Mouse (Mus musculus): ENCODE results near the gene Rtn4ip1.
A peak's percentile ranks its signal among the peaks of the same experiment; 100 is the strongest.
"Not testable (repeated sequence)": the region's sequence is repeated elsewhere in the genome, so short reads cannot be mapped to it uniquely, and the experiment has no call there.

Gene Rtn4ip1

GRCm38 (mm10) chr10:43901578-43902194, at the start of gene Rtn4ip1, which contains the start of gene Qrsl1:
Gene Rtn4ip1 (plus strand): TSS chr10:43901807.
Gene Qrsl1 (minus strand): TSS chr10:43901745.
- peak; percentile 100 for DNase-seq

GRCm38 (mm10) chr10:43851898-43852297, 49.7 kb upstream of the Rtn4ip1 start:
- DNase-seq = no peak

- peak; percentile 75 for DNase-seq
Observed at GRCm38 (mm10) chr10:43855916-43856315, 45.7 kb upstream of the Rtn4ip1 start.

- peak; percentile 84 for DNase-seq
Observed at GRCm38 (mm10) chr10:43856351-43856750, 45.3 kb upstream of the Rtn4ip1 start.

- peak; percentile 74 for DNase-seq
Observed at GRCm38 (mm10) chr10:43870752-43871151, 30.9 kb upstream of the Rtn4ip1 start.

GRCm38 (mm10) chr10:43871458-43871857, 30.1 kb upstream of the Rtn4ip1 start:
- no peak for DNase-seq

- no peak for DNase-seq
Observed at GRCm38 (mm10) chr10:43887676-43888075, 13.9 kb upstream of the Rtn4ip1 start.

- peak; percentile 46 for DNase-seq
Observed at GRCm38 (mm10) chr10:43888976-43889375, 12.6 kb upstream of the Rtn4ip1 start.

- peak; percentile 74 for DNase-seq
Observed at GRCm38 (mm10) chr10:43892971-43893370, 8.6 kb upstream of the Rtn4ip1 start.

- peak; percentile 78 for DNase-seq
Observed at GRCm38 (mm10) chr10:43896065-43896464, 5.5 kb upstream of the Rtn4ip1 start.

- peak; percentile 73 for DNase-seq
Observed at GRCm38 (mm10) chr10:43898276-43898675, 3.3 kb upstream of the Rtn4ip1 start.

GRCm38 (mm10) chr10:43900883-43901570, 580 bp upstream of the Rtn4ip1 start:
- peak; percentile 78 for DNase-seq

- peak; percentile 31 for DNase-seq
Observed at GRCm38 (mm10) chr10:43904569-43904968, 3.0 kb downstream of the Rtn4ip1 start.

- peak; percentile 56 for DNase-seq
Observed at GRCm38 (mm10) chr10:43910032-43910872, 8.6 kb downstream of the Rtn4ip1 start.

GRCm38 (mm10) chr10:43910873-43911142, 9.2 kb downstream of the Rtn4ip1 start:
- peak; percentile 68 for DNase-seq

GRCm38 (mm10) chr10:43912236-43912635, 10.6 kb downstream of the Rtn4ip1 start:
- DNase-seq = peak; percentile 27

GRCm38 (mm10) chr10:43916181-43916580, 14.6 kb downstream of the Rtn4ip1 start:
- DNase-seq = peak; percentile 78

GRCm38 (mm10) chr10:43916737-43917136, 15.1 kb downstream of the Rtn4ip1 start:
- peak; percentile 56 for DNase-seq

- DNase-seq = peak; percentile 88
Observed at GRCm38 (mm10) chr10:43918696-43919608, 17.3 kb downstream of the Rtn4ip1 start.

GRCm38 (mm10) chr10:43923096-43923495, 21.5 kb downstream of the Rtn4ip1 start:
- peak; percentile 75 for DNase-seq

- not testable (repeated sequence) for DNase-seq
Observed at GRCm38 (mm10) chr10:43925776-43926175, 24.2 kb downstream of the Rtn4ip1 start.

- DNase-seq = no peak
Observed at GRCm38 (mm10) chr10:43927736-43928135, 26.1 kb downstream of the Rtn4ip1 start.

GRCm38 (mm10) chr10:43928596-43928995, 27.0 kb downstream of the Rtn4ip1 start:
- DNase-seq = no peak
